Mouse (Mus musculus) kidney, adult 11 months (tissue): Measurements from ENCODE around the gene AU040320.
A peak's percentile ranks its signal among the peaks of the same experiment; 100 is the strongest.

Source experiments
- DNase-seq: peaks from one replicate; pipeline ENCODE4 v3.0.0; 2022

Gene AU040320

DNA sequence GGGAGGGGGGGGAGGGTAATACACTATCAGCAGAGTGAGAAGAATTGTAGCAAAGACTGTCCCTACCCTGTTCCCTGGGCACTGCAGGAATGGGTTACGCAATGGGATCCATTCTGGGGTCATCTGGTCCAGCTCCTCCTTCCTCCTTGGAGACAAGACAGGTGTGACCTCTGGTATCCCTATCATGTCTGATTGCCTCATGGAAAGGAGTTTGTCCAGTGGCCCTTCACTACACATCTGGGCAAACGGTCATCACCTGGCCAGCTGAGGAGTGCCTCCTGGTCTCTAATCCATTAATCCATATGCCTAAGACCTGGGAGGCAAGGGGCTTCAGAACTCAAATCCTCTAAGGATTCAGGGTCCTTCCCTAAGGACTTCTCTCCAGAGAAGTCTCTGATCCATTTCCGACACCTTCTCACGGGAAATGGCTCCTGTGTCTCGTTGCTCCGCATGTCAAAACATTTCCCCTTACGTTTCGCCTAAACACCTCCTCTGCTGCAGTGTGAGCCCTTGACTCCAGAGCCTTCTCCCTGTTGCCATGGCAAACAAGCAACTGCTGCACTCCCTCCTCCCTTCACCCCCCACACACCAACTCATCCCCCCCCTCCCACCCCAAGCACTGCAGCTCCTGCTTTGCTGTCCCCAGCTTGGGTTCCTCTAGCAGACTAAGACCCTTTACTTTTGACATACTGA lies 2.3 kb upstream of the AU040320 start:
- DNase-seq, result no peak

DNA sequence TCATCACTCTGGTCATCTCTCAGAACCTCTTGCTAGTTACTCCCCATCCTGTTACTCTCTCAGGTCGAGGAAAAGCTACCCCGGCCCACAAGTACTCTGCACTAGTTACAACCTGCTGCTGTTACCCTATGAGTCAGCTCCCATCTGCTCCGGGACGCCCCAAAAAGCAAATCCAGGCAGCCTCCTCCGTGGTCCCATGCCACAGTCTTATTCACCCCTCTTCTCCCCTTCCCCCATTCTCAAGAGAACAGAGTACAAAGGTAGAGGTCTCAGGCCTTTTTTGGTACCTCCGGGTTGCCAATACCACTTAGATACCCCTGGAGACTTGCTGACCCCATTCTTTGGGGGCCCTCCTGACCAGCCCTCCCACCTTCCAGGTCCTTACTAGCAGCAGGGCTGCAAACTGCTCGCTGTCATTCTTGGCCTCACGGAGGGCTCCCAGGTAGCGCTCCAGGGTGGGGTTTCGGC lies 1.8 kb upstream of the AU040320 start:
- no peak for DNase-seq

DNA sequence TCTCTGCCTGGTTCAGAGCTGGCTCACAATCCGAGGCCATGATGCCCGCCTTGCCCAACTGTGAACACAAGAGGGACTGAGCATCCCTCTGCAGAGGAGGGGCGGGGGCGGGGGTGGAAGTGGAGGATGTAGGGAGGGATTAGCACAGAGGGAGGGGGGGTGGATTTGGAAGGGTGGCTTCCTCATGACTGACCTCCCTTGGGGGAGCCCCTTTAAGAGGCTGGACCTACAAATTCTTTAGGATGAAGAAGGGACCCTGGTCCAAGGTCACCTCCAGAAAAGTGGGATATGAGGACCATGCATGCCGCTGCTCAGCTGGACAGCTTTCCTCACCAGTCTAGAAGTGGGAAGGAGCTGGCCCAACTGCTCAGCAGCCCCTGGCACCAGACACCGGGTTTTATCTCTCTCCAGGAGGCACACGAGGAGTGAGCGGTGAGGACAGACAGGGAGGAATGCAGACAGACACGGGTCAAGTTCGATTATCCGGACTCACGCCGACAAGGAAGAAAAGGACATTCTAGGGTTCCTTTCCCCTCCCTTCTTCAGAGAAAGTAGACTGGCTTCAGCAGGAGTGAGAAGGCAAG lies 1.2 kb upstream of the AU040320 start:
- DNase-seq, result no peak

DNA sequence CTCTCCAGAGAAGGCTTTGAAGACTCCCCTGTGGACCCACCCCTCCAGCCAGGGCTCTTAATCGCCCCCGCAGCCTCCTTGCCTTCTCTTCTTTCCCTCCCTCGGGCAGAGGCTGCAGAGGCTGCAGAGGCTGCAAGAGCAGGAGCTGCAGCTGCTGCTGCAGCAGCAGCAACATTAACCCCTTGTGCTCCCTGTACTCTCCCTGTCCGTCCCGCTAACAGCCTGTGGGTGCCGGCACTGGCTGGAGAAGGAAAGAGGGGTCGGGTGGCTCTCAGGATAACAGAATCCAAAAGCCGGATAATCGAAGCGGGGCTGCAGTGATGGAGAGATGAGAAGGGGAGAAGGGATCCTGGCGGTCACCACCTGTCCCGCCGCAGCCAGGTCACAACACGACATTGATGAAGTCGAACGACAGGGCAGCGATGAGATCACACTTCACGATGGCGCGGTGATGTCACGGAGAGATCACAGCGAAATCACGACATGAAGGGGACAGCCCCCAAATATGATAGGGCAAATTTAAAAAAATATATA lies 669 bp upstream of the AU040320 start:
- no peak for DNase-seq

DNA sequence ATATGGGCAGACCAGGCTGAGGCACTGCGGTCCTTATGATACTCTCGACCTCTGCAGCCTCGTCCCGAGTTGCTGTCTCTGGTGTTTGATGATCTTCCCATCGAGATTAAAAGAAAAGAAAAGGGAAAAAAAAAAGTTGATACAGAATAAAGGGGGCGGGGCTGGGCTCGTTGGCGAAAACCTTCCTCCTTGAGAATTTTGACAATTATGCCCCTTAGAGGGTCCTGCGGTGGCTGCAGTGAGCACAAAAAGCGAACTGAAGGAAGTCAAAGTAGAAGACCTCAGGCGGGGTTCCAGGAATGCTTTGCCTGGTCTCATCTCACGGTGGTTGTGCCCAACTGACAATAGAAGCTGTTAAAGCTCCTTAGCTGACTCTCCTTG lies 877 bp downstream of the AU040320 start:
- DNase-seq, result no peak

DNA sequence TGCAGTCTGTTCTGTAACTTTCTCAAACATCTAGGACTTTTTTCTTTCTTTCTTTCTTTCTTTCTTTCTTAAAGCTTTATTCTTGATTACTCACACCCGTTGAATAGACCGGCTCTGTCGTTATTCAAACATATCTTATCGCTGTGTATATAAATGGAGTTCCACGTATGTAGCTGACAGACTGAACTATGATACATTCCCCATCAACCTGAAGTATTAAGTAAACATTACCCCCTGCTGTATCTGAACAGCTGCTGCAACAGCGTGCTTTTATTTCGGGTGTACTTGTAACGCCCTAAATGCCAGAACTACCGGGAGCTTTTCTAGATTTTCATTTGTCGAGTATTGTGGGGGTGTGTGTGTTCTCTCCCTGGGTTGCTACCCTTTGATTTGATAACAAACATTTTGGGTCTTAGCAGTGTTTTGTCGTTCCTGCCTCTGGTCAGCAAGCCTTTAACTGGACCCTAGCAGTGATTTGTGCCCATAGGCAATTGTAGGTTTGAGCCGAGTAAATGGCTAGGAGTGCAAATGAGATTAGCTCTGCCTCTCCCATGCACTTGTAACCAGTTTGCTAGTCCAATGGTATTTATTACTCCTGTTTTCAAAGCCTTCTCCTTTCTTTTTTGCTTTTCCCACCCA lies 1.5 kb downstream of the AU040320 start:
- no peak for DNase-seq

DNA sequence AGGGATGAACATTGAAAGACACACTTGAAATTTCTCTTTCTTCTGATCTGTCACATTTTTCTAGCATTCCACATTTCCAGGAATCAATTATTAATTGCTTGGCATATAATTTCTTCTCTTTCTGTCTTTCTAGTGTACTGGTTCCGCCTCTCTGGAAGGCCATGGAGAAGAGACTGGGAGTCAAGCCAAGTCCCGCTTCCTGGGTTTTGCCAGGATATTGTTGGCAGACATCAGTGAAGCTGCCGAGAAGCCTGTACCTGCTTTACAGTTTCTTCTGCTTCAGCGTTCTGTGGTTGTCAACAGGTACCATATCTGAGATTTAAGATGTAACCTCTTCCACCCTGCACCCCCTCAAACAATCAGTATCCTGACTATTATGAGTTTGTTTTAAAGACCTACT lies 3.4 kb downstream of the AU040320 start:
- peak; percentile 61 for DNase-seq

DNA sequence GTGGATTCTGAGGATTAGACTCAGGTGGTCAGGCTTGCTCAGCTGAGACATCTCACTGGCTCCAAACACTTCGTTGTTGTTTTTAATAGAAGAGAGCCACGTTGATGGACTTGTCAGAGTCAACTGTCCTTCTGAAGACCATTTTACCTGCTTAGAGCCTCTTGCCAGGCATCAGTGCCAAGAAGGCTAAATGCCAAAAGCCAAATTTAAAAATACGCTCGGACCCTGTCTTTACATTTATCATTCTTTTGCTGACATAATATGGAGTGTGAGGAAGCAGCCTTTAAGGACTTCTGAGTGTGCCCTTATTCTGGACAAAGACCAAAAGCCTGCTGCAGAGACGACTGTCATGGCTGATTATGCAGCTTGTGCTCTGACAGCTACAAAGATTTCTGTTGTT lies 5.0 kb downstream of the AU040320 start:
- DNase-seq, result no peak

DNA sequence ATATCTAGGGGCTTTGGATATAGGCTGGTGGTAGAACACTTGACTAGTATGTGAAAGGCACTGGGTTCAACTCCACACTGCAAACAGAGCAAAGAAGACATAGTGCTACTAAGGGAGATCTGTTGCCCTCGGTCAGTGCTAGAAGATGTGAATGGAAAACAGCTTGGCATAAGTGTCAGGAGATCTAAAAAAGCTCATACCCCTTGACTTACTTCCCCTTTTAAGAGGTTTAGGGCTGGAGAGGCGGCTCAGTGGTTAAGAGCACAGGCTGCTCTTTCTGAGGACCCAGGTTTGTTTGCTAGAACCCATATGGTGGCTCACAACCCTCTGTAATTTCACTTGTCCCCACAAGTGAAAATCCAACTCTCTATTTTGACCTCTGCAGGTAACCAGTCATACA lies 6.1 kb downstream of the AU040320 start:
- DNase-seq, result no peak

DNA sequence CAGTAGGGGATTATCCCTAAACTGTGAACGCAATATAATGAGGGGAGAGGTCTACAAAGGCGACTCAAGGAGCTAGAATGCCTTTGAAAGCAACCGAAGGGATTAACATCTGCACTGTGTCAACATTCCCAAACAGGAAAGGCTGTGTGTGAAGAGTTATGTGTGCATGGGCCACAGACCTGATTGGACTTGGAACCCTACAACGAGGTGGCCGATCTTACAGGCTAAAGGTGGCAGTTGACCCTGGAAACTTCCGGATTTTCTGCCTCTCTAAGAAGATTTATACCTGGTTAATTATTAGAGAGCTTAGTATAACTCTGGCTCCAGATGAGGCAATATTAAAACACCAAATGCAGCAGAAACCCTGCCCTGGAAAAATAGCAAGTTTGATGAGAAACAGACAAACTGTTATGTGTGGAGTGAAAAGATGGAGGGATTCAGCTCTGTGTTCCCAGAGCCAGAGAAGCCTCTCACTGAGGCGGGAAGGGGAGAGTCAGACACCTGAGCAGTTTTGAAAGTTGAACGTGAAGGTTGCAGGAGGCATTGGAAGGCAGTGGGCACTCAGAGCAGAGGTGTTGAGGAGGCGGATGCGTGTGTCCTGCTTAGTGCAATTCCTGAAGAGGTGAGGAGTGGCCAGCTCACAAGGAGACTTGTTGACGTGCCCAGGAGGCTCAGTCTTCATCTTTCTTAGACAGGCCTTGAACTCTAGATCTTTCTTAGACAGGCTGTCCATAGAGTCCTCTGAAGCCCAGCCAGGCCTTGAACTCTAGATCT lies 9.4 kb downstream of the AU040320 start:
- DNase-seq, result peak; percentile 69

DNA sequence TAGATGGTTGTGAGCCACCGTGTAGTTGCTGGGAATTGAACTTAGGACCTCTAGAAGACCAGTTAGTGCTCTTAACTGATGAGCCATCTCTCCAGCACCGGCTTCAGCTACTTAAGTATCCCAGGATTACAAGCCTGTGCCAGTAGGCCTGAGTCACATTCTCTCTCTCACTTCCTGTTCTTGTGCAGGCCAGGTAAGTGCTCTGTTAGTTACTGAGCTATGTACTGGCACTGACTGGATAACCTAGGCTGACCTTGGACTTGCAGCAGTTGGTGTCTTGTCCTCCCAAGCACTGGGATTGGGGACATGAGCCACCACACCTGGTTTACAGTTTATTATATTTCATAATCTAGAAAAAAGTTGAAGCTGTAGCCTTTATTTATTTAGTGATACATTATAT lies 10.1 kb downstream of the AU040320 start:
- peak; percentile 14 for DNase-seq

DNA sequence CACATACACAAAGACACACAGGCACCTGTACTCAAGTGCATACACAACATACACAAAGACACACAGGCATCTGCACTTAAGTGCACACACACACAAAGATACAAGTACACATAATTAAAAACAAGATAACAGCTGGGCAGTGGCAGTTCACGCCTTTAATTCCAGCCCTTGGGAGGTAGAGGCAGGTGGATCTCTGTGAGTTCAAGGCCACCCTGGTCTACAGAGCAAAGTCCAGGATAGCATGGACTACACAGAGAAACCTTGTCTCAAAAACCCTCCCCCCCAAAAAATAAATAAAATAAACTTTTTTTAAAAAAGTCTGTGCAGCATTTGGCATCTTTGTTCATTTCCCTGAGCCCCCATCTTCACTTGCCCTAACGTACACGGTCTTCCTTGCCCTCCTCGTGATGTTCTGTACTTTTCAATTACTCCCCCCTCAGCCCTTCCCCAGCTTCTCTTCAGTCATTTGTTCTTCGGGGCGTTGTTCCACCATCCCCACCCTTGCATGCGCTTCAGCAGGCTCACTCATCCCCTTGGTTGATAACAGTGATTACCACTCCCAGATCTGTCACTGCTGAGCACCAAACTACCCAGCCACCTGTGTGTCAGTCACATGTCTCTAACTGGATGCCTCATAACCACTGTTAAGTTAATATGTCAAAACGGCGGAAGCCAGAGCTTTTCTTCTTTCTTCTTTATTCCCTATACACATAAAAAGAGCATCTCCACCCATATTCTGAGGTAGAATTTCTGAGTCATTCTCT lies 16.6 kb downstream of the AU040320 start:
- DNase-seq, result no peak

DNA sequence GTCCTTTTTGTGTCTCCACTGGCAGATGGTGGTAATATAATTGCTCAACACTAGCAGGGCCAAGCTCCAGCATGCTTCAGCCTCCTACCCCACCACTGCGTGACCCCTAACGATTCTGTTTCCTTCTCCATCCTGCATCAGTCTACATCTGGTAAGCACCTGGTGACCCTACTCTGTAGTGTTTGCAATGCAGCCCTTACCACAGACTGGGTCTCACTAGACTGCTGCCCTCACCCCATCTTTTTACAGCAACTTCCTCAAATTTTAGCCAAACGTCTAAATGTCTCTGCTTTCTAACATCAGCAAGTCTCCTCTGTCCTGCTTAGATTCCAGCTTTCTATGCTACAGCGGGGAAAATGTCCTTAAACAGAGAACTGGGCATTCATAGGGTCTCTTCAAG lies 17.5 kb downstream of the AU040320 start:
- DNase-seq, result no peak

DNA sequence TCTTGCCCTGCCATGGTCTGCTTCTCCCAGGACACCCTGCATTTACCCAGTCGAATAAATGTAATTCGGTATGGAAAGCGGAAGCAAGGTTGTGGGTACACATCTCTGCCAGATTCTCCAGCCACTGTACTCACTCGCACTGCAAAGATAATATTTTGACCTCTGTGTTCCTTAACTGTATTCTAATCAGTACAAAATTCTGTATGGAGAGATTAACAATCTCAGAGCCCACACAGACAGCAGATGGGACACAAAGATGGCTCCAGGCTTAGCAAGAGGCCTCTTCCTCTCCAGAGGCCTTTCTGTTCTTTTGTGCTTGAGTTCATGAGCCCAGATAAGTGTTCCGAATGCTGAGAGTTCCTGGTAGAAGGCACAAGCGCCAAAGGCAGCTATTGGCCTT lies 20.5 kb downstream of the AU040320 start:
- no peak for DNase-seq

DNA sequence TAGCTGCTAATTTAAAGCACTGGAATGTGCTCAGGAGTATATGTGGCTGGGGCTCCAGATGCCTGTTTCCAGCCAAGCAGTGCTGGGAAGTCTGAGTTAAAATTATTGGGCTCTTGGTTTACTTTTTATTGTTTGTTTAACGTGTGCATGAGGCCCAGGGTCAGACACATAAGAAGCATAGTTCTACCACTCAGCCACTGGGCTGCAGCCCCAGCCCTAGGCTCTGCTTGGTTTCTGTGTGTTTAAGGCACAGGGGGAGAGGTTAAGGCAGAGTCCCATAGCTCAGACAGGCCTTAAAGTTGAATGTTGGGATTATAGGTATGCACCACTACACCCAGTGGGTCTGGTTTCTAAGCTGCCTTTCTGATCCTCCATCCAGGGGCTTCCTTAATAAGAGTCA lies 21.8 kb downstream of the AU040320 start:
- DNase-seq, result no peak

DNA sequence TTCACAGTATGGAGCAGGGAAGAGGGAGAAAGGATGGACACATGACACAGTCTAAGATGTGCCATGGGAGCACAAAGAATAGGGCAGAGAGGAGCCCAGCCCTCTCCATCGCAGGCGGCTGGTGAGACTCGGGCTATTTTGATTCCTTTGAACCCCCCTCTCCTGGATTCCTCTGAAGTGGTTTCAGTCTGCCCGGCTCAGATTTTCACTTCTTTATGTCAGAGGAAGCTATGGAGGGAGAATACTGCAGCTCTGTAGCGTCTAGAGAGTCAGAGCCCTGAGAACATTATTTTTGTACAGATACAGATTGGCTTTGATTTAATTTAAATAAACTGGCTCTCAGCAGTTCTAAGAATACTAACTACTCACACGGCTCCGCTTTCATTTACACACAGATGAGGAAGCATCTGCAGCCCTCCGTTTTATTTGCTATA lies 25.8 kb downstream of the AU040320 start:
- DNase-seq, result no peak

DNA sequence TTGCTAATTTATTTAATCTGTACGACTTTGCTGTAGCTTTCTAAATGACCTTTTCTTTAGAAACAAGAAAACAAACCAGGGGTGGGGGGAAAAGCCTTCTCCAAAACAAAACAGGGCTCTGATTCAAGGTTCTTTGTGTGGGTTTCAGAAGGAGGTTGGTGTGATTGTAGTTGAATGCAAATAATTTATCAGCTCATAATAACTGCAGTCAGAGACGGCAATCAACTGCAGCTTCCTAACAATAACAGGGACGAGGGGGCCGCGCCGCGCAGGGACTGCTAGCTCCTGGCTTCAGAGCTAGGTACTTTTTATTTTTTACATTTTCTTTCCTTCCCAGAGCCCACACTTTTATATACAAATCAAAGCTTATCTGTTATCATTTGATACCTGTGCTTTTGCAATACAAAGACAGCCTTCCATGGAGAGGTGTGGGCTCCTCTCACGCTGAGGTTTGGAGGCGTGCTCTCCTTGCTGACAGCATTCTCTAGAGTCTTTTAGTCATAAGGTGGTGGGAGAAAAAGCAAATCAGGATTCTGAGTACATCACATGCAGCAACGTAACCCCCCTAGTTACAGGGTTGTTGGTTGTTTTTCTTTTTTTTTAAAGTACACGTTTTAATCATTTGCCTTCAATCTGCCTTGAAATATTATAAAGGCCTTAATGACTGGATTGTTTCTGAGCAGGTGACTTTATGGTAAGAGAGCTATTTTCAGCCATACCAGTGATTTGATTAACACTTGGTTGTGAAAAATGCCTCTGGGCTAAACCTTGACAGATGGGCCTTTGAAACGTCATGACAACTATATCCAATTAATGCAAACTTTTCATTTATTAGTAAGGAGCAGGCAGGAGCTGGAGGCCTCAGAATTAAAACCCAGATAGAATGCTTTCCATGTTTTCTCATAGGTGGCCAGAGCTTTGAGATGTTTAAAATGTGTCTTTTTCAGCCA lies 26.8 kb downstream of the AU040320 start:
- no peak for DNase-seq

DNA sequence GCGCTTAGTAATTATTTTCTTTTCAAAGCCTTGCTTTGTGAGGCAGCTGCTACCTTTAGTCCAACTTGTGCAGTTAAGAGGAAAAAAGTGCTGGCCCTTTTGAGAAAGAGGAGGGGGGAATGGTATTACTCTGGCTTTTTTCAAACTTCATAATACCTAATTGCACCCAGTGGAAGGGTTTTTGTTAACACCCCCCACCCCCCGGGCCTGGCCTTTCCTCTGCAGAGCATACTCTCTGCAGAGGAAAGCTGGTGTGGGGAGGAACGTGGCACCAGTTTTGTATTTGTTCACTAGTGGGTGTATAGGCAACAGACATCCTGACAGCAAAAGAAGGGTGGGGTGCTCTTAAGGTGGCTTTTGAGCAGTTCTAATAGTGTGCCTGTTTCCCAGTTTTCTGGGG lies 28.5 kb downstream of the AU040320 start:
- DNase-seq, result no peak

DNA sequence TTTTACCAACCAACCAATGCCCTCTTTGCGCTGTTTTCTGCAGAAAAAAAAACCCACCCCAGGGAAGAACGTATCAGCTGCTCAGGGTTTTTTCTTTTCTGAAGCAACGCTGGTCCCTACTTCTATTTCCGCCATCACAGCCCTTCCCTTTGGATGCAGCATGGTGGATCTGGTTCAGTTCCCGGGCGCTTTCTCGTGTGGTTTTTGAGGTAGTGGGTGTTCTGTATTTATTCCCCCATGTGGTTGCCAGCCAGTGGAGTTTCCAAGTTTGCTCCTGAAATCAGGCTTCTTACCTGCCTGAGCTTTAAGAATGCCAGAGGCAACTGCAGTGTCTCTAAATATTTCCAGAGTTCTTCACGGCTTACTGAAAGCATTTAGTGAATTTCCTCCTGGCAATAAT lies 29.2 kb downstream of the AU040320 start:
- no peak for DNase-seq

DNA sequence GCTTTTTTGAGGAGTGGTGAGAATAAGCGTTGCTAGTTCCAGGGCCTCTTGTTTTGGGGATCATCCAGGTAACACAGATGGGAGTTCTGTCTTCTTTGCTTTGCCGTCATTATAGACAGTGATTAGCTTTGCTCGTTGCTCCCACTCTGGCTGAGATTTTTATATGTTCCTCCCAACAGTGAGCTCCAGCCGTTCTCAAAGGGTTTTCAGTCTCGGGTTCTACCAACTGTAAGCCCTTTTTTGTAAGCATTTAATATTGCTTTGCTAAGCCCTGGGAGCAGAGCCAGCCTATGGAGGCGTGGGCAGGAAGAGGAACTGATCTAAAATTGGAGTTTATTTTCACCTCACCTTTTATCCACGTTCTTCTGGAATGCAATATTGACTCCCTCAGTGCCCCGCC lies 29.7 kb downstream of the AU040320 start:
- no peak for DNase-seq

DNA sequence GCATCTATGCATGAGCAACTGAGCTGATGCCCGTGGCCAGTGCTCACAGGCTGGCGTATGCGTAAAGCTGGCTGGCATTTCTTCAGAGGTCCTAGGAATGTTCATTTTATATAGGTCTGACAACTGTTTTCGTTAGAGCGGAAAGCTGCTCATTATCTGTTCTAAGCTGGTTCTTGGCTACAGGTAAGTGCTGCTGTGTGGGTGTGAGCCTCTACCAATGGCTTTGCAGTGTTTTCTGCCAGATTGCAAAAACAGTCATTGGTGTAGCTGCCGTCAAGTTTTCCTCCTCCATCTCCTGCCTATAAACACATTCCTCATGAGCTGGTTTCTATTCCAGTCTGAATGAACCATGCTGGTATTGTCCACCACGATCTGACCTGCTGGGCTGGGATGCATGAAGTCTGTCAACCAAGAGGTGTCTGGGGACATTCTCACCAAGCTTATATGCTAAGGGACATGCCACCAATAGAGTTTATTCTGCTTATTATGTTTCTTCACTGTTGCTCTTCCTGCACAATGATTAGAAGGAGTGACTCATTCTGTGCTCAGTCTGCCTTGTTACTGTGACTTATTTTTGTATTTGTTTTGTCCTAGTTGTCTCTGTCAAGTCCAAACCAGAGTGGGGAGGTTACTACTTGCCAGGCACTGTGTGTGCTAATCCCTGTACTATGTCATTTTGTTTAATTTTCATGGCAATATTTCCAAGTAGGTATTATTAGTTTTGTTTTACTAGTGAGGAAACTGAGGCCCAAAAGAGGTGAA lies 39.2 kb downstream of the AU040320 start:
- no peak for DNase-seq
